Mouse (Mus musculus) G1E (cell line): Measurements from ENCODE around the gene Aldh1b1.

Experiments used
- CTCF ChIP-seq: IDR thresholded peaks from 2 replicates; pipeline ENCODE4 v1.5.1; 2012; ENCODE audit warnings: low read depth, low read length, inconsistent platforms, mixed read lengths
- GATA2 ChIP-seq: IDR thresholded peaks from 2 replicates; pipeline ENCODE4 v1.6.1; 2012; ENCODE audit warnings: low read depth, low read length, inconsistent platforms, borderline replicate concordance

- TF ChIP-seq GATA2 (no peak), CTCF (no peak)
Measured at GRCm38 (mm10) chr4:45750477-45750876, 48.3 kb upstream of the Aldh1b1 start.
